Mouse (Mus musculus) kidney, adult 2 months (tissue): ENCODE data around the gene Krtap5-4.
"Not testable (repeated sequence)": the region's sequence is repeated elsewhere in the genome, so short reads cannot be mapped to it uniquely, and the experiment has no call there.

Source experiments
- CTCF ChIP-seq: fragments of 200-500 bp; conservative IDR thresholded peaks from 2 replicates; pipeline ENCODE4 v1.5.1; 2011; ENCODE audit warnings: low read depth, mild to moderate bottlenecking, control low read depth, low read length, moderate library complexity, mixed read lengths; ENCODE audit not compliant: insufficient read depth, insufficient read length
- POLR2A ChIP-seq: fragments of 200-500 bp; IDR thresholded peaks from one replicate; pipeline ENCODE4 v1.6.1; 2011; ENCODE audit warnings: low read depth, low read length, control low read depth

- TF ChIP-seq CTCF, POLR2A: not testable (repeated sequence)
These were observed 20.5 kb upstream of the Krtap5-4 start for GRCm38 (mm10) chr7:142282847-142283246.
